Mouse (Mus musculus) retina, postnatal 1 day (tissue): ENCODE data around the gene Aldh1a1.
"Not testable (repeated sequence)": the region's sequence is repeated elsewhere in the genome, so short reads cannot be mapped to it uniquely, and the experiment has no call there.

Experiments used
- DNase-seq: peaks from one replicate; pipeline ENCODE4 v3.0.0-alpha.2; 2012

The Aldh1a1 gene

GRCm38 (mm10) chr19:20492491-20492890 lies at the start of gene Aldh1a1:
Aldh1a1 (plus strand) TSS chr19:20492715.
- no peak for DNase-seq

GRCm38 (mm10) chr19:20447807-20448206 lies 44.7 kb upstream of the Aldh1a1 start:
- no peak for DNase-seq

- peak; percentile 63 for DNase-seq
Measured at GRCm38 (mm10) chr19:20449546-20449945, 43.0 kb upstream of the Aldh1a1 start.

DNA sequence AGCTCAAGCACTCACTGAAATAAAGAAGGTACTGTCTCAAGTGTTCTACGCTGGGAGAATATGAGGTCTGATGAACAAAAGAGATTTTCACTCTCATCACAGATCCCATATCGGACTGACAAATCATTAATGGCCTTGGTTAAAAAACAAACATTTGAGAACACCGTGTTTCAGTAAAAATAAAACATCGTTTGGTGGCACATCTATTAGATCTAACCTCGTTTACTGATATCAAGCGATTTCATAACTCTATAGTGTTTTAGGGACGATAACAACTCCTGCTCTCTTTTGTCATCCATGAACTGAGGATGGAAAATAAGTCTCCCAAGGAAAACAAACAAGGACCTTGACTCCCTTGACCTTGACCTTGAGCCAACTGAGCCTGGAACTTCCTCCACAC lies 41.5 kb upstream of the Aldh1a1 start:
- no peak for DNase-seq

GRCm38 (mm10) chr19:20484497-20484896 lies 8.0 kb upstream of the Aldh1a1 start:
- DNase-seq, result no peak

- no peak for DNase-seq
Measured at GRCm38 (mm10) chr19:20491950-20492349, 565 bp upstream of the Aldh1a1 start.

DNA sequence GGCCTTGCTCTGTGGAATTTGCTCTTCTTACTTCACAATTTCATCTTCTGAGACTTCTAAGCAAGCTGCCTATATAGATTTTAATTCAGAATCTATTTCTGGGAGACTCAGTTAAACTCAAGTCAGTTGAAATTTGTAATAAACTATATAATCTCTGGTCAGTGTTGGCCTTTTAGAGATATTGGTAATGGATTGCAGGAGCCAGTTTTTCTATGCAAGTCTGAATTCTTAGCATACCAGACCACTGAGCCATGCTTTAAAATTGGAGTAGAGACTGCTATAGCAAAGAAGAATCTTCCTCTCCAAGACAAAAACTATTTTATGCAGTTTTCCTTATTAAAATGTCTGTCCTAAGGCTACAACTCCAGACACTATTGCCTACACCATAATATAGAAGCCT lies 4.0 kb downstream of the Aldh1a1 start:
- DNase-seq, result no peak

DNA sequence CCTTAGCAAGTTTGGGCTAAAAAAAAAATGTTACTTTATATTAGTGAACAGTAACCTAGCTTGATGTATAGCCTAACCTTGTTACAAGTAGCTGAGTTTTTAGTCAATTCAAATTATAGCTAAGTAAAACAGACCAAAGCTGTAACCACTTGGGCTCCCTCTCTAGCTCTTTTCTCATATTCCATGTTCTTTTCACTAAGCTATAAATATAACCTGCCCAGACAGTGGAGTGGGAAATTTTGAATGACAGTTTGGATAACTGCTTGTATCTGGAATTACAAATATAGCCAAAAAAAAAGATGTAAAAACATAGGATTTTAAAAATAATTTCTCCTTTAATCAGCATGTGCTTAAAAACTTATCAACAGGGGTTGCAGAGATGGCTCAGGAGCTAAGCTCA lies 12.8 kb downstream of the Aldh1a1 start:
- DNase-seq, result no peak

GRCm38 (mm10) chr19:20506936-20507615 lies 14.6 kb downstream of the Aldh1a1 start:
- peak; percentile 86 for DNase-seq

DNA sequence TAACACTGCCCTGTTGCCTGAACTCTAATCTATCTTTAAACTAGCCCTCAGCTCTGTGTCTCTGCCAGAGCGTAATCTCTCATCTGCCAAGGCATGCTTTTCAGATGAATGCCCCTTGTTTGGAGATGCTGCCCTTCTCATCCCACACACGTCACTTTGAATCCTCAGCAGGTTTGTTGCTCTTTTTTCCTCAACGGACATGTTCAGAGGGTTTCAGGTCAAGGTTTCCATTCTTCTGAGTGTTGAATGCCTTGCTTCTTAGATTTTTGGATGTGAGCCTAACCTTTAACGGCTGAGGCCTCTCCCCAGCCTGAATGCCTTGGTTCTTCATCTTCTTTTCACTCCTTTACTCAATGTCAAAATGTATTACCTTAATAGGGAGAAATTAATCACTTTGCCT lies 16.1 kb downstream of the Aldh1a1 start:
- peak; percentile 76 for DNase-seq

DNA sequence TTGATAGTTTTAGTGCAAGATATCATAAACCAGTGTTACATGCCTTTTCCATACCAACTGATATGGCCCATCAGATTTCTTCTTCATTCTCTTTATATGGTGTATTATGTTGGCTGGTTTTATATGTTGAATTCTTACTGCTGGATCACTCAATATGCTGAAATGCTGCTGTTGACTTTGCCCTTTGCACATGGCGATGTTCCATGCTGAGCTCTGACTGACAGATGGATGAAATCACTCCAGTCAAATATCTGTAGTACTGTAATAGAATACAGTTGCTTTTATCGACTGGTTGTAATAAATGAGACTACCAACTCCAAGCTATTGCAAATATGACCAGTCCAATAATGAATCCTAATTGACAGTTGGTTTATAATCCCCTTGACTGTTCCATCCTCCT lies 19.5 kb downstream of the Aldh1a1 start:
- DNase-seq, result no peak

DNA sequence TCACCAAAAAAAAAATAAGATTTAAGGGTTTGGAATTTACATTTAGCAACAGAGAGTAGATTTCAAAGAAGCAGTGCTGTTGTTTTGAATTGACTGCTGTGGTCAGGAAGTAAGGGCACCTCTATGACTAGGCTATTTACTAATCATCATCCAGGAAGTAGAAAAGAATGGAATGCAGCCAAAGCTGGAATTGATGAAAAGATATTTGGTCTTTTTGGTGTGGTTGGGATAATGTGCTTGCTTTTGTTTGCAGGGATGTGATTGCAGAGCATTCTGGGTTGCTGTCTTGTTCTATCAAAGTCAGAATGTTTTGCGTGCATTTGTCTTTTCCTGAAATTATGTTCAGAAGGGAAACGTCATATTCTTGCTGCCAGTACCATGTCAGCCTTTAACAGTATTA lies 20.7 kb downstream of the Aldh1a1 start:
- no peak for DNase-seq

DNA sequence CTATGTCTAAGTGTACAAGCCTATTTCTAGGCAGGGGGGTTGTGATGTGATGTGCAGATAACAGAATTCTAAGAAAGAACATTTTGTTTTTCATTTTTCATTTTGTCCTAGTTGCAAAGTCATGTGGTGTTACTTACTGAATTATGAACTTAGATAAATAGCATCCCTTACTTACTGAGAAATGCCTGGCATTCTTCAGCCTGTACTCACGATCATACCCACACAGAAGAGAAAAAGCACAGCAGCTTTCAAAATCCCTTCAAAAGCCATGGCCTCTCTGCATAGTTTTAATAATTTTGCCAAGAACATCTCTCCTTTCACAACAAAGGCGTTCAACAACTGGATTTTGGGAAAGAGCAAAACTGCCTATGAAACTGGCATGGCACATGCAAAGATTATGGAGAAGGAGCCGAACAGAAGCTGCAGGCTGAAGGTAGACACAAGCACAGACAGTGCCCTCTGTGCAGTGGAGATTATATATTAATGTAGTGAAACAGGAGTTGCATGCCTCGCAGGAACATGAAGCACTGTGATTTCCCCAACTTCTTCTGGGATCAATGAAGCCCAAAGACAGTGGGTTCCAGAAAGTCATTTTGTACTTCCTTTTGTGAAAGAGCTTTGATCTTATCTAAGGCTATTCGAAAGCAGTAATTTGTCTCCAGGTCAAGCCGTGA lies 21.3 kb downstream of the Aldh1a1 start:
- no peak for DNase-seq

DNA sequence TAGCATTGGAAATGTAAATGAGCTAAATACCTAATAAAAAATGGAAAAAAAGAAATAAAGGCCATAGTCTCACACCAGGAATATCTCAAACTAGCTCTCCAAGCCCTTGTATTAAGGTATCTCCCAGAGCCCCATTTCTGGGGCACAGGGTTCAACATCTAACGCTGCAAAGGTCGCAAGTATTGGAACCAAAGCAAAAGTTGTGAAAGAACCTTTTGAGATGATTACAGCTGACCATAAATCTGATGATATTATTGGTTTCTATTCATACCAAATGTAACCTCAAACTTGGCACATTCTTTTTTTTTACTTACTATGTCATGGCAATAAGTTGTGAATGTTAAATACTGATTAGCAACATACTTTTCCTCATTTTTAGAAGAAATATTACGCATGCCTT lies 24.0 kb downstream of the Aldh1a1 start:
- no peak for DNase-seq

DNA sequence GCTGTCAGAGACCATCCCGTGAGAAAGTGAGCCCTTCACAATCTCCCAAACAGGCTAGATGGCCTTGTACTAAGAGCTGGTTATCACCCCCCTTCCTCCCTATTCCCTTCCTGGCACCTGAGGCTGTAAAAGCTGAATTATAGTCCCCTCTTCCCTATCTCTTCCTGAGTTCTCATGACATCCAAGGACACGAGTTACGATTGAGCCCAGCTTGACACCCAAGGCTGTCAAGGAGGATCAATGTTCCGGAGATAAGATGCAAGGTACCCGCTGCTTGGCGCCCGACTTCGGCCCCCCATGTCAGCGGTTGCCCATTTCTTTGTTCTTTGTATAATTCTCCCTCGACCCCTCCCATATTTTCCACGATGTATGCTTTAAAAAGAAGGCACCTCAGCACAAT lies 36.6 kb downstream of the Aldh1a1 start:
- not testable (repeated sequence) for DNase-seq

DNA sequence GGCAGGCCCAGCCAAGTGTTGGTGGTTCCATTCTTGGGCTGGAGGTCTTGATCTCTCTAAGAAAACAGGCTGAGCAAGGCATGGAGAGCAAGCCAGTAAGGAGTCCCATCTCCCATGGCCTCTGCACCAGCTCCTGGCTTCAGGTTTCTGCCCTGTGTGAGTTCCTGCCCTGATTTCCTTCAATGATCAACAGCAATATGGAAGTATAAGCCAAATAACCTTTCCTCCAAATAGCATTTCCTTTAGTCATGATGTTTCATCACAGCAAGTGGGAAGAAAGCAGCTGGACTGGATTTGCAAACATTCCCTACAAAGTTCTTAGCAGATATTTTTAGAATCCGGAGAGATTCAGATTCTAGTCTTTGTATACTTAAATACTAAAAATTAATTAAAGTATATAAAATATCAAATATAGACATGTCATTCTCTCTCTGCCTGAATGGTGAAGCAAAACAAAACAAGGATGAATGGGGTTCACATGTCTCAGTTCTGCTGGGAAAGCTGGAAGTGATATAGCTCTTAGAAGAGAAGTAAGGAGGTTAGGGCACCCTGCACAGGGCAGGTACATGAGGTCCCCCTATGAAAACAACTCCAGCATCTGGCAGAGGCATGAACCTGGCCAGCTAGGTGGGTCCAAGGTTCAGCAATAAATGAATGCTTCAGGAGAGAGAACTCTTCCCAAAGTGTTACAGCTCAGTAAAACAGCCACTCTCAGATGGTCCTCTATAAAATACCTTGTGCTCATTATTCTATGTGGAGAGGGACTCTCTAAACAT lies 37.6 kb downstream of the Aldh1a1 start:
- DNase-seq, result no peak

- DNase-seq, result no peak
Measured at GRCm38 (mm10) chr19:20536538-20536937, 44.0 kb downstream of the Aldh1a1 start.

DNA sequence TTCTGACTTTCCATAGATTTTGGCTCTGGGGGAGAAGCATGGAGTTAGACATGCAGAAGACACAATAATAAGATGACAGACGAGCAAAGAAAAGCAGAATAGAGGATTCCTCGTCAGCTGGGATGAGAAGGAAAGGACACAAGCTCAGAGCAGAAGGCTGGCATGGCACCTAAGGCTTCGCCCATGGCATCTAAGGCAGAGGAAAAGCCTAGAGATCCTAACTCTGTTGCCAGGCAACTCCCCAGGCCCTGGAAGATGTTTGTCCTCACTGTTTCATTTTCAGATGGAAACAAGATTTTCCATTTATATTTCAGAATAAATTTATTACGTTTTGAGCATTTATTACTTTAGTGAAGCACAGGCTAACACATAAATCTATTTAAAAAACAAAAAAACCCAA lies 48.5 kb downstream of the Aldh1a1 start:
- DNase-seq, result no peak

- no peak for DNase-seq
Measured at GRCm38 (mm10) chr19:20541924-20542323, 49.4 kb downstream of the Aldh1a1 start.

DNA sequence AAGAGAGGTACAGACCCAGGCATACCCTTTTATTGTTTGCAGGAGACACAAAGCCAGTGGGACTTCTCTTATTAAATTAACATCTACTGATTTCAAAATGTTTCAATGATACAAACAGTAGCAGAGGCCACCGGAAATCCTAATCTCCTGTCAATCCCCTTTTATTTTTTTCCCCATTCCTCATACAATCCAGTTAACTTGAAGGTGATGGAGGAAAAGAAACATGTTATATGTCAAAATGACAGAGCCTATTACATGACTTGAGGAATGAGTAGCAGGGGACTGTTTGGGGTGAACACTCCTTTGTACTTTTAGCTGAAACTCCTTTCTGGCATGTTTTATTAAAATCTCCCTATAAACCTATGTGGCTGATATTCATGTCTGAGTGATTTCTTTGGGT lies 51.3 kb downstream of the Aldh1a1 start:
- DNase-seq, result no peak

DNA sequence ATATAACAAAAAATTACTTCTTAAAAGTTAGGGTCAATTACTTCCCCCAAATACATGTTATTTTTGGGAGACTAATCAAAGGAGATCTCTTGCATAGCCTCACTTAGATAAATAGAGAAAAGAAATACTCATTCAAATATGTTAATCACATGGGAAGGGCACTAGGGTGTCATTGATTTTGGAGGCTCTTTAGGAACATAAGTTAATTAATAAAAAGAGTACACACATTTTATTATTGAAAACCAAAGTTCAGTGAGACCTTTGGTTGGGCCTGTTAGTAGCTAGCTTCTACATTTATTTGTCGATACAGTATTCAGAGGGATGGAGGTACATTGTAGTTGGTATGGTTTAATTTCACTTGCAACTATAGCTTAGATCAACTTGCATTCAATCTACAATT lies 52.4 kb downstream of the Aldh1a1 start:
- no peak for DNase-seq

- no peak for DNase-seq
Measured at GRCm38 (mm10) chr19:20547025-20547424, 54.5 kb downstream of the Aldh1a1 start.

GRCm38 (mm10) chr19:20549409-20549808 lies 56.9 kb downstream of the Aldh1a1 start:
- no peak for DNase-seq

- no peak for DNase-seq
Measured at GRCm38 (mm10) chr19:20555365-20555764, 62.9 kb downstream of the Aldh1a1 start.
